Mouse (Mus musculus) neural tube, embryonic 14.5 days (tissue): ENCODE results near the gene Susd2. TPM values are rescaled to one million over a fixed set of nuclear protein-coding genes. Genes with fewer than 3 reads are reported as not detected.

Experiments used
- ATAC-seq: fragments of 200-750 bp; cut with Nextera tagmentation; 2 replicates; pipeline ENCODE4 v1.8.0; 2017; ENCODE audit warnings: low read depth, mild to moderate bottlenecking, moderate TSS enrichment, moderate library complexity
- H3K27ac ChIP-seq: fragments of 300-500 bp; sonication (generic); 2 replicates; pipeline ENCODE4 v1.5.1; 2014; ENCODE audit warnings: low read depth, mild to moderate bottlenecking, control low read depth, low read length, moderate library complexity, mixed read lengths
- H3K27me3 ChIP-seq: fragments of 300-500 bp; sonication (generic); 2 replicates; pipeline ENCODE4 v1.6.1; 2014; ENCODE audit warnings: low read length; ENCODE audit not compliant: control insufficient read depth, insufficient read depth
- H3K36me3 ChIP-seq: fragments of 300-500 bp; sonication (generic); 2 replicates; pipeline ENCODE4 v1.6.1; 2014; ENCODE audit warnings: low read length, mixed read lengths; ENCODE audit not compliant: control insufficient read depth, insufficient read depth
- H3K4me1 ChIP-seq: fragments of 300-500 bp; sonication (generic); 2 replicates; pipeline ENCODE4 v1.6.1; 2014; ENCODE audit warnings: low read length; ENCODE audit not compliant: control insufficient read depth, insufficient read depth
- H3K4me2 ChIP-seq: fragments of 300-500 bp; sonication (generic); 2 replicates; pipeline ENCODE4 v1.6.1; 2014; ENCODE audit warnings: mild to moderate bottlenecking, low read depth, low read length, control low read depth
- H3K4me3 ChIP-seq: fragments of 300-500 bp; sonication (generic); 2 replicates; pipeline ENCODE4 v1.5.1; 2014; ENCODE audit warnings: low read depth, low read length, control low read depth, mixed read lengths
- H3K9ac ChIP-seq: fragments of 300-500 bp; sonication (generic); replicated peaks from 2 replicates; pipeline ENCODE4 v1.6.1; 2014; ENCODE audit warnings: low read depth, mild to moderate bottlenecking, control low read depth, low read length, mixed read lengths
- H3K9me3 ChIP-seq: fragments of 300-500 bp; sonication (generic); 2 replicates; pipeline ENCODE4 v1.6.1; 2016; ENCODE audit warnings: low read length; ENCODE audit not compliant: control insufficient read depth
- WGBS: fragments of 180-500 bp; shearing (Covaris S2); extraction: QIAGEN DNeasy Blood & Tissue Kit; methylation state at CpG from one replicate; pipeline ENCODE4 v1.1.7; 2014; 5-methylcytosine and 5-hydroxymethylcytosine counted together
- polyA plus RNA-seq: library from polyadenylated mRNA; unstranded; fragments of >200 nt; fragmentation: Nextera tagmentation; extraction: Ambion mirVana; gene quantifications from 2 replicates; pipeline ENCODE4 v1.2.1, GENCODE M21; 2014

Gene Susd2
- polyA plus RNA-seq, 1 experiment from 2014 or later = 9.8 TPM

DNA sequence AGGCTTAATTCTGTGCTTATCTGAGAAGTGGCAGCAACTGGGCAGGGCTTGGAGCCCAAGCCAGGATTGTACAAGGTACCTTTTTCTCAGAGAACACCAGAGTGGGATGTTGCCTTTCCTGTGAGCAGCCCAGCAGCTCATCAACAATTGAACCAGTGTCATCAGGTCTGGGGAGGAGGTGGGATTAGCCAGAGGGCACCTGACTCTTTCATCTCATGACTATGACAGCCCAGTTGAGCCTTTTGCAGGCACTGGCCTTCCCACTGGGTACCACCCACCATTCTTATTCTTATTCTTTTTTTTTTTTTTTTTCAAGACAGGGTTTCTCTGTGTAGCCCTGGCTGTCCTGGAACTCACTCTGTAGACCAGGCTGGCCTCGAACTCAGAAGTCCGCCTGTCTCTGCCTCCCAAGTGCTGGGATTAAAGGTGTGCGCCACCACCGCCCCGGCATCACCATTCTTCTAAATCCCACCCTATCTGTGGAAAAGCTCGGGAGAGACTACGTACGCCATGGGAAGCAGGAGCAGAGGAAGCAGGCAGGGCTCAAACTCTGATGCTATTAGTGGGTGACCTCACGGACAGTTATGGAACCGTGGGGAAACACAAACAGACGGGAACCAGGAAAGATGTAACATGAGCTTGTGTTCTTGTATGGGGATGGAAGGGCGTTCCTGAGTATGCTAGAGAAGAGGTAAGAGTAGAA lies 7.6 kb downstream of the Susd2 start:
- no peak overlapping the region for H3K9ac ChIP-seq
- H3K9me3 ChIP-seq = no peaks in the 10 kb centered on the region
- H3K36me3 ChIP-seq = no peaks in the 10 kb centered on the region
- no peak for ATAC-seq
- no peaks in the 10 kb centered on the region for H3K27me3 ChIP-seq
- no peaks in the 10 kb centered on the region for H3K4me1 ChIP-seq
- WGBS = 92% methylated on average over 11 of the region's 12 CpGs
- no peak overlapping the region for H3K27ac ChIP-seq
- no peak overlapping the region for H3K4me3 ChIP-seq
- H3K4me2 ChIP-seq = no peak overlapping the region

DNA sequence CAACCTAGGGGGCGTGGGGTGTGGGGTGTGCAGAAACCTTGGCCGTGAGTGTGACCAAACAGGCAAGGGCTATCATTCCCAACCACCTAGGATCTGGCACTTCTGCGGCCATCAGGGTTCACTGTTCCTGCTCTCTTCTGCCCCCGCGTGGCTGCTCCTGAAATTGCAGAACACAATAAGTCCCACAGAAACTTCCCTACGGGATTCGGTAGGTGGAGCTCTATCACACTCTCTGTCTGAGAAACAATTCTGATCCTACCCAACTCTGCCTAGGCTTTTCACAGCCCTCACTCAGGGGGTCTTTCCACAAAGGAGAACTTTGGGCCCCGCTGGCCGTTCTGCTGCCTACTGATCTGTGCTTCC lies 8.1 kb downstream of the Susd2 start:
- Histone ChIP-seq H3K4me1 (no peaks in the 10 kb centered on the region), H3K36me3 (no peaks in the 10 kb centered on the region), H3K9me3 (no peaks in the 10 kb centered on the region), H3K9ac (no peak overlapping the region), H3K27ac (no peak overlapping the region), H3K4me3 (no peak overlapping the region), H3K27me3 (no peaks in the 10 kb centered on the region), H3K4me2 (no peak overlapping the region)
- no peak for ATAC-seq
- 7% methylated on average over 9 of the region's 9 CpGs for WGBS

DNA sequence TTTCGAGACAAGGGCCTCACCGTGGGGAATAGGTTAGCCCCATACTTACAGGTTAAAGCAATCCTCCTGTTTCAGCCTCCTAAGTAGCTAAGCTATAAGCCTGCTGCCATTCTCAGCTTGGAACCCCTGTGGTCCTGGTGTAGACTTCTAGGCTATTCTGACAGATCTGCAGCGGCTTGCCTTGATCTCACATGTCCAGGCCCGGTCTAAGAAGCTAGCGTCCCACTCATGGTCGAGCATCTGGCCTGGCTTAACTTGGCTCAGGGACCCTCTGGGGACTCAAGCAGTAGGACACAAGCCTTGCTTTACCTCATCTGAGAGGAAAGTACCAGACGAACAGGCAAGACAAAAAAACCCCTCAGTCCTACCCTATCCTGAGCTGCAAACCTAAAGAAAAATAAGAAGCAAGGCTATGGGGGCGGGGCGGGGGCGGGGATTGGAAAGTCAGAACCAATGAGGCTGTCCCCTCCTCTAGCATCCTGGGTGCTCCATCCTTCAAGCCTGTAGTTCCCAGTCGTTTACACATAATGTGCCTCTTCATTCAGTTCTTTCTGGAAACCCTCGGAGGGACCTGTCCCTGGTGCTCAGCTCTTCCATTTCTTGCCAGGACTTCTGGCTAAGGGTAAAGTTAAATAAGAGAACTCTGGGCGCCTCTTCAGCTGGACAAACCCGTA lies 8.7 kb downstream of the Susd2 start:
- no peaks in the 10 kb centered on the region for H3K36me3 ChIP-seq
- ATAC-seq = no peak
- no peak overlapping the region for H3K4me3 ChIP-seq
- H3K9me3 ChIP-seq = no peaks in the 10 kb centered on the region
- H3K4me1 ChIP-seq = no peaks in the 10 kb centered on the region
- no peak overlapping the region for H3K9ac ChIP-seq
- H3K27ac ChIP-seq = no peak overlapping the region
- 73% methylated on average over 14 of the region's 14 CpGs for WGBS
- no peaks in the 10 kb centered on the region for H3K27me3 ChIP-seq
- H3K4me2 ChIP-seq = no peak overlapping the region

DNA sequence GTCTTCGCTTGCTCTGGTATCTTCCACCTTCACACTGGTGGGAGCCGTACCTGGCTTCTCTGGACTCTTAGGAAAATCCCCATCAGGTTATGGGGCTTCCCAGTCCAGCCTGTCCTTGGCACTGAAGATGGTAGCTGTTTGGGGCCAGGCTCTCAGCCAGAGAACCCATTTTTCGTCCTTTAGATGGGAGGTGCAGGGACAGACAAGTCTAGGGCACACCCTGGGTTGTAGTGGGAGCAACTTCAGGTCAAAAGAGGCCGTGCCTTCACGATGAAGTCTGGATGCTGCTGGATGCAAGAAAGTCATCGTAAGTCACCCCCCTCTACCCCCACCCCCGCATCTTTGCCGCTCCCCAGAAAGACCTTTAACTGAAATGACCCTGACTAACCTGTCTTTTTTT lies 9.2 kb downstream of the Susd2 start:
- Histone ChIP-seq H3K27me3 (no peaks in the 10 kb centered on the region), H3K4me3 (no peak overlapping the region), H3K9ac (no peak overlapping the region), H3K9me3 (no peaks in the 10 kb centered on the region), H3K4me2 (no peak overlapping the region), H3K4me1 (no peaks in the 10 kb centered on the region), H3K27ac (no peak overlapping the region), H3K36me3 (no peaks in the 10 kb centered on the region)
- WGBS = 97% methylated on average over 8 of the region's 8 CpGs
- no peak for ATAC-seq

DNA sequence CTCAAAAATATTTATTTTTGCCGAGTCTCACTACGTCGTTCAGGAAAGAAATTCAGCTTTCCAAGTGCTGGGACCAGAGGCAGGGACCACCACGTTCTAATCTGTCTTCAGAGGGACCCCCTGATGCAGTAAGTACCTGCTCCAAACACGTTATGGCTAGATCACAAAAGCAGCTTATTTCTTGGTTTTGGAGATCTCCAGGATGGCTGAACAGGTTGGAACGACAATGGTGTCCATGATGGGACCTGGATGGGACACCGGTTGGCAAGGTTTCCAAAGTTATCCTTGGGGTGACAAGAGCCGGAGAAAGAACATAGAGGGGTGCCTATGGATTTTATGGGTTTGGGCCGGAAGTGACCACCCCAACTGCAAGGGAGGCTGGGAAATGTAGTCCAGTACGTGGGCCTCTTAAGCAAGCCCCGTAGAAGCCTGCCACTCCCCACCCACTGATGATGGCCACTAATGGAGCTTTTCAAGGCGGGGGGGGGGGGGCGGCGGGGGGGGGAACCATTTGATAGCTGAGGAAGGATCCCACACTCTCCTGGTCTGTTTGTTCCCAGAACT lies 10.2 kb downstream of the Susd2 start:
- H3K4me1 ChIP-seq = no peaks in the 10 kb centered on the region
- WGBS = 72% methylated on average over 14 of the region's 14 CpGs

DNA sequence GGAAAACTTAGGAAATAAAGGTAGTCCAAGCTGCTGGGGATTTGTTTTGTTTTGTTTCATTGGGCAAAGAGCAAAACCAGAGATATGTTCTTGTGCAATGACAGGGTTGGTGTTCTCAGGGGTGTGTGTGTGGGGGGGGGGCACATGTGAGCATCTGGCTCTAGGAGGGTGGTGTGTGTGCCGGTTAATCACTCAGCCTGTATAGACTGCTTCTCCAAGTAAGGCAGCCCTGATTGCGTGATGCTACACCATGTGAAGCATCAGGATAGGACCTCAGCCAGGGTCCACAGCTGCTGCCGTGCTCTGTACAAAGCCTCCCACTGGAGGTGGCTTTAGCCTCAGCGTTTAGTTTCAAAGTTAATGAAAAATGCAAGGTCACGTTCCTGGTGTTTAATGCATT lies 10.8 kb downstream of the Susd2 start:
- H3K9ac ChIP-seq = no peak overlapping the region
- WGBS = 74% methylated on average over 5 of the region's 5 CpGs

More for the DNA sequence above, 10.2 kb downstream of the Susd2 start:
- H3K27me3 ChIP-seq = no peaks in the 10 kb centered on the region
- no peak overlapping the region for H3K27ac ChIP-seq
- no peaks in the 10 kb centered on the region for H3K9me3 ChIP-seq
- no peak overlapping the region for H3K4me2 ChIP-seq
- H3K36me3 ChIP-seq = no peaks in the 10 kb centered on the region
- no peak overlapping the region for H3K4me3 ChIP-seq
- H3K9ac ChIP-seq = no peak overlapping the region
- no peak for ATAC-seq

DNA sequence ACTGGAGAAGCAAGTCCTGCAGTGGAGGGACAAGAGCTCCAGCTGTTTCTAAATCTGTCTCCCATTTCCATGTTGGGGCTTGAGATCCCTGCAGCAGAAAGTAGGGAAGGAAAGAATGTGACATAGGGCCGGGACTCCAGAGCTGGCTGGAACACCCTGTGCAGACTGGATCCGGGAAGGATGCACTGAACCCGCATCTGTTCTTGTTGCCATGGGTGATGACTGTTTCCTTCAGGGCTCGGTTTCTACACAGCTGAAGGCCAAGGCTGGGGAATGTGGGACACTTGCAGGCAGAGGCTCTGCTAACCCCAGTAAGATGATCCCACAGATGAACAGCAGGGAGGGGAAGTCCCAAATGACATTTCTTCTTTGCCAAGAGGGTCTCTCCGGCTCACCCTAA lies 11.2 kb downstream of the Susd2 start:
- WGBS = 53% methylated on average over 5 of the region's 5 CpGs
- Histone ChIP-seq H3K9ac (no peak overlapping the region), H3K4me3 (no peak overlapping the region), H3K27ac (no peak overlapping the region), H3K36me3 (no peaks in the 10 kb centered on the region), H3K4me2 (no peak overlapping the region), H3K27me3 (no peaks in the 10 kb centered on the region), H3K4me1 (no peaks in the 10 kb centered on the region), H3K9me3 (no peaks in the 10 kb centered on the region)
- ATAC-seq = no peak

More for the DNA sequence above, 10.8 kb downstream of the Susd2 start:
- Histone ChIP-seq H3K9me3 (no peaks in the 10 kb centered on the region), H3K4me1 (no peaks in the 10 kb centered on the region), H3K27me3 (no peaks in the 10 kb centered on the region), H3K4me2 (no peak overlapping the region), H3K36me3 (no peaks in the 10 kb centered on the region), H3K4me3 (no peak overlapping the region), H3K27ac (no peak overlapping the region)
- ATAC-seq = 0 out of 2 replicates have a peak, but pooled peaks have one; percentile 62

DNA sequence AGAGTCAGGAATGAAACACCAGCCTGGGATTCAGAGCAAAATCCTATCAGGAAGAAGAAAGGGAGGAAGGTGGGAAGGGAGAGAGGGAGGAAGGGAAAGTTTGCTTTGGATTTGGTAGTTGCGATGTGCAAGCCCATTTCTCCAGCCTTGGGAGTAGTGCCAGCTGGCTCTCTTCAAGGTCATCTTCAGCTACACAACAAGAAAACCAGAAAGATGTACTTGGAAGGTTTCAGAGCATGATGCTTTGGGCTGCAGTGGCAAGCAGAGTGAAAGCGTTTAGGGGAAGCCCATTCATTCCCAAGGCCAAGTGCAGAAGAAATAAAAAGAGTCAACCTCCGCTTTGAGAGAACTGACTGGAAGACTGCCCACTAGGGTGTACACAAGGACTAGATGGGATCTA lies 16.3 kb downstream of the Susd2 start:
- Histone ChIP-seq H3K27me3 (no peaks in the 10 kb centered on the region), H3K4me3 (no peak overlapping the region), H3K4me2 (no peak overlapping the region), H3K36me3 (no peaks in the 10 kb centered on the region), H3K27ac (no peak overlapping the region), H3K9me3 (no peaks in the 10 kb centered on the region), H3K4me1 (no peaks in the 10 kb centered on the region), H3K9ac (no peak overlapping the region)
- 88% methylated on average over 3 of the region's 3 CpGs for WGBS
- no peak for ATAC-seq

DNA sequence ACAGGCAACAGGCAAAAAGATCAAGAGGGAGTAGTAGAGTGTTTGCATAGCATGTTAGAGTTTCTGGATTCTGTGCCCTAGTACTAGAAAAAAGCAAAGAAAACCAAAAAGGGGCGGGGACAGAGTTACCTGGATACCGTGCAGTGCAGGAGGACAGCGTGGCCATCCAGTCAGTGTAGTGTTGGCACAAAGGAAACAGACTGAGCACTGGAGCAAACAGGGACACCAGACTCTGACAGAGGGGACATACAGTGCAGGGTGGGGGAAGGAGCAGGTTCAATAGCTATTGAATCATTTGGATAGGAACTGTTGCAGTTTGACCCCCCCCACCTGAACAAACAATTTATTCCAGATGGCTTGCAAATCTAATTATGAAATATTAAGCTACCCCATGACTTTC lies 16.8 kb downstream of the Susd2 start:
- H3K27ac ChIP-seq = no peak overlapping the region
- H3K36me3 ChIP-seq = no peaks in the 10 kb centered on the region
- H3K9me3 ChIP-seq = no peaks in the 10 kb centered on the region
- ATAC-seq = no peak
- H3K27me3 ChIP-seq = no peaks in the 10 kb centered on the region
- H3K9ac ChIP-seq = no peak overlapping the region
- no peak overlapping the region for H3K4me3 ChIP-seq
- no peaks in the 10 kb centered on the region for H3K4me1 ChIP-seq
- H3K4me2 ChIP-seq = no peak overlapping the region
- 80% methylated on average over 3 of the region's 3 CpGs for WGBS
